Mouse (Mus musculus) forebrain, embryonic 14.5 days (tissue): ENCODE results near the gene Arhgap10. TPM values are rescaled to one million over a fixed set of nuclear protein-coding genes. Genes with fewer than 3 reads are reported as not detected.
A peak's percentile ranks its signal among the peaks of the same experiment; 100 is the strongest.

Experiments
- ATAC-seq: fragments of 200-750 bp; cut with Nextera tagmentation; 2 replicates; pipeline ENCODE4 v1.8.0; 2017; ENCODE audit warnings: mild to moderate bottlenecking, moderate library complexity
- DNase-seq: peaks from one replicate; pipeline ENCODE4 v3.0.0-alpha.2; 2015; ENCODE audit warnings: low spot score
- H3K27ac ChIP-seq: fragments of 300-500 bp; sonication (generic); 2 replicates; pipeline ENCODE4 v1.5.1; 2014; ENCODE audit warnings: low read depth, mild to moderate bottlenecking, control low read depth, low read length, moderate library complexity
- H3K27me3 ChIP-seq: fragments of 300-500 bp; sonication (generic); replicated peaks from 2 replicates; pipeline ENCODE4 v1.6.1; 2014; ENCODE audit warnings: low read length, control low read depth, mixed read lengths; ENCODE audit not compliant: control insufficient read depth, insufficient read depth
- H3K36me3 ChIP-seq: fragments of 300-500 bp; sonication (generic); 2 replicates; pipeline ENCODE4 v1.6.1; 2014; ENCODE audit warnings: low read length, control low read depth; ENCODE audit not compliant: control insufficient read depth, insufficient read depth
- H3K4me1 ChIP-seq: fragments of 300-500 bp; sonication (generic); 2 replicates; pipeline ENCODE4 v1.6.1; 2014; ENCODE audit warnings: antibody characterized with exemption, low read length, control low read depth; ENCODE audit not compliant: control insufficient read depth, insufficient read depth
- H3K4me2 ChIP-seq: fragments of 300-500 bp; sonication (generic); 2 replicates; pipeline ENCODE4 v1.6.1; 2014; ENCODE audit warnings: mild to moderate bottlenecking, control low read depth, low read length
- H3K4me3 ChIP-seq: fragments of 300-500 bp; sonication (generic); 2 replicates; pipeline ENCODE4 v1.5.1; 2014; ENCODE audit warnings: low read depth, low read length, control low read depth
- H3K9ac ChIP-seq: fragments of 300-500 bp; sonication (generic); 2 replicates; pipeline ENCODE4 v1.6.1; 2014; ENCODE audit warnings: mild to moderate bottlenecking, low read length, control low read depth, moderate library complexity
- H3K9me3 ChIP-seq: fragments of 300-500 bp; sonication (generic); replicated peaks from 2 replicates; pipeline ENCODE4 v1.6.1; 2016; ENCODE audit warnings: low read length, control low read depth, mixed read lengths; ENCODE audit not compliant: control insufficient read depth
- WGBS: fragments of 180-500 bp; shearing (Covaris S2); extraction: QIAGEN DNeasy Blood & Tissue Kit; methylation state at CpG from one replicate; pipeline ENCODE4 v1.1.7; 2014; 5-methylcytosine and 5-hydroxymethylcytosine counted together
- polyA plus RNA-seq: library from polyadenylated mRNA; unstranded; fragments of >200 nt; fragmentation: Nextera tagmentation; extraction: Ambion mirVana; gene quantifications from 2 replicates; pipeline ENCODE4 v1.2.1, GENCODE M21; 2014

The Arhgap10 gene
- polyA plus RNA-seq, 1 experiment from 2014 or later = 3.6 TPM

DNA sequence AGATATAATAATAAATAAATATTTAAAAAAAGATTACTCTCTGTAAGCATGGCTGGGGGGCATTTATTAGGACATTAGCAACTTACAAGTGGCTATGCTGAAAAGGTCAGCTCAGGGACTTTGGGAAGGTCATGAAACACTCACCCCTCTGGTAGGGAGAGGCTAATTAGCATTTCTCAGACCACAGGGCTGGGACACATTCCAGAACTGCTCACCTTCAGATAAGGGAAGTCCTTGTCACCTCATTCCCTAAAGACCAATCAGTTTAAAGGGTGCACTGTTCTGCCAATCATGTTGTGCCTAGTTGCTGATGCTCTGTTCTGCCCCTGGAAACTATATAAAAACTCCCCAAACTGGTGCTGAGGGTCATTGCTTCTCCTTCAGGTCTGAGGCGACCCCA lies 20.5 kb upstream of the Arhgap10 start:
- Histone ChIP-seq H3K9me3 (no peaks in the 10 kb centered on the region), H3K4me3 (no peak overlapping the region), H3K4me2 (no peak overlapping the region), H3K9ac (no peak overlapping the region), H3K27ac (no peak overlapping the region), H3K4me1 (no peaks in the 10 kb centered on the region), H3K27me3 (no peaks in the 10 kb centered on the region), H3K36me3 (no peaks in the 10 kb centered on the region)
- ATAC-seq (no peak), DNase-seq (no peak)
- 84% methylated on average over 1 of the region's 1 CpGs for whole genome bisulfite sequencing

GRCm38 (mm10) chr8:77536821-77537220 lies 19.1 kb upstream of the Arhgap10 start:
- Histone ChIP-seq H3K9ac (no peak overlapping the region), H3K9me3 (no peaks in the 10 kb centered on the region), H3K27ac (no peak overlapping the region), H3K4me3 (no peak overlapping the region), H3K27me3 (no peaks in the 10 kb centered on the region), H3K4me2 (no peak overlapping the region), H3K36me3 (no peaks in the 10 kb centered on the region), H3K4me1 (no peaks in the 10 kb centered on the region)
- no peak for DNase-seq
- 76% methylated on average over 12 of the region's 12 CpGs for WGBS
- ATAC-seq = no peak

GRCm38 (mm10) chr8:77535026-77535595 lies 17.4 kb upstream of the Arhgap10 start:
- Histone ChIP-seq H3K27ac (no peak overlapping the region), H3K27me3 (no peaks in the 10 kb centered on the region), H3K4me1 (no peaks in the 10 kb centered on the region), H3K9me3 (no peaks in the 10 kb centered on the region), H3K36me3 (no peaks in the 10 kb centered on the region), H3K4me2 (no peak overlapping the region), H3K9ac (no peak overlapping the region), H3K4me3 (no peak overlapping the region)
- peak; percentile 49 for DNase-seq
- 87% methylated on average over 5 of the region's 5 CpGs for WGBS
- peak; percentile 67; the same call in 1 of the 2 replicates for ATAC-seq

DNA sequence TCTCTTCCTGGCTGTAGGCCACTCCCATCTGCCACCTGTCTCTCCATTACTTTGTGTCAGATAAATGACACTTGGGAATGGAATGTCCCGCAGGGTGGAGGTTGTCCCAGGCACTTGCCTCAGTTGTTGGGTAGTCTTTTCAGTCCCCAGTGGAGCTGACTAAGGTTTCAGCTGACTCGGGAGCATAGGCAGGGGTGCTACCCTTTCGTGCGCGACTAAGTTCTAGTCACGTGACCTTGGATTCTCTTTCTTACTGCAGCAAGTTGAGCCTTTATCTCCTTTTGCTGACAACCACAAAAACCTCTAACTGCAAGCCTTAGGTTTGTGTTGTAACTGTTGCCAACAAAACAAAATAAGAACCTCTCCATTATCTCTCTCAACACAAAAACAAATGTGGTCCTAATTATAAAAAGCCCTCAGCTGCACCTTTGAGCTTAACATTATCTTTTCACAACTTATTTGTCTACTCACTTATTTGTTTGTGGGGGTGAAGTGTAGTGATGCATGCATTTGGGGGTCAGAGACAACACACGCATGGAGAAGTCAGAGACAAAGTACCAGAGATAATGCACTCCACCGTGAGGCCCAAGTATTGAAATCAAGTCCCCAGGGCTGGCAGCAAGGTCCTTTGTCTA lies 16.7 kb upstream of the Arhgap10 start:
- H3K4me3 ChIP-seq = no peak overlapping the region
- WGBS = 71% methylated on average over 8 of the region's 8 CpGs
- no peak overlapping the region for H3K9ac ChIP-seq
- DNase-seq (no peak), ATAC-seq (0 out of 2 replicates have a peak, but pooled peaks have one; percentile 18)
- no peaks in the 10 kb centered on the region for H3K36me3 ChIP-seq
- H3K4me2 ChIP-seq = no peak overlapping the region
- H3K27ac ChIP-seq = no peak overlapping the region
- H3K4me1 ChIP-seq = no peaks in the 10 kb centered on the region
- no peaks in the 10 kb centered on the region for H3K27me3 ChIP-seq
- no peaks in the 10 kb centered on the region for H3K9me3 ChIP-seq

GRCm38 (mm10) chr8:77526130-77526529 lies 8.4 kb upstream of the Arhgap10 start:
- 81% methylated on average over 8 of the region's 8 CpGs for WGBS
- no peaks in the 10 kb centered on the region for H3K27me3 ChIP-seq
- H3K36me3 ChIP-seq = no peaks in the 10 kb centered on the region
- H3K9me3 ChIP-seq = no peaks in the 10 kb centered on the region
- H3K9ac ChIP-seq = no peak overlapping the region
- DNase-seq = no peak
- H3K27ac ChIP-seq = no peak overlapping the region
- H3K4me2 ChIP-seq = no peak overlapping the region
- no peak for ATAC-seq
- no peak overlapping the region for H3K4me3 ChIP-seq
- no peaks in the 10 kb centered on the region for H3K4me1 ChIP-seq

- WGBS = 89% methylated on average over 2 of the region's 2 CpGs
- no peak overlapping the region for H3K27ac ChIP-seq
- no peak overlapping the region for H3K4me3 ChIP-seq
- H3K36me3 ChIP-seq = no peaks in the 10 kb centered on the region
- no peak overlapping the region for H3K9ac ChIP-seq
- ATAC-seq (no peak), DNase-seq (no peak)
- no peaks in the 10 kb centered on the region for H3K9me3 ChIP-seq
- H3K4me2 ChIP-seq = no peak overlapping the region
- no peaks in the 10 kb centered on the region for H3K4me1 ChIP-seq
- H3K27me3 ChIP-seq = no peaks in the 10 kb centered on the region
These were observed 7.2 kb upstream of the Arhgap10 start for GRCm38 (mm10) chr8:77524906-77525305.

GRCm38 (mm10) chr8:77524018-77524615 lies 6.4 kb upstream of the Arhgap10 start:
- no peak overlapping the region for H3K27ac ChIP-seq
- no peaks in the 10 kb centered on the region for H3K27me3 ChIP-seq
- no peak overlapping the region for H3K9ac ChIP-seq
- no peak for DNase-seq
- no peaks in the 10 kb centered on the region for H3K9me3 ChIP-seq
- H3K4me2 ChIP-seq = no peak overlapping the region
- 87% methylated on average over 14 of the region's 14 CpGs for WGBS
- no peak for ATAC-seq
- no peaks in the 10 kb centered on the region for H3K36me3 ChIP-seq
- H3K4me1 ChIP-seq = no peaks in the 10 kb centered on the region
- no peak overlapping the region for H3K4me3 ChIP-seq

- Histone ChIP-seq H3K4me1 (no peaks in the 10 kb centered on the region), H3K36me3 (no peaks in the 10 kb centered on the region), H3K9me3 (no peaks in the 10 kb centered on the region), H3K27me3 (no peaks in the 10 kb centered on the region), H3K4me2 (no peak overlapping the region), H3K4me3 (no peak overlapping the region), H3K27ac (no peak overlapping the region), H3K9ac (no peak overlapping the region)
- DNase-seq (no peak), ATAC-seq (no peak)
- WGBS = 91% methylated on average over 8 of the region's 8 CpGs
These were observed 5.2 kb upstream of the Arhgap10 start for GRCm38 (mm10) chr8:77522984-77523383.
